Mouse (Mus musculus) limb, embryonic 15.5 days (tissue): ENCODE measurements around the gene Mipol1. TPM values are rescaled to one million over a fixed set of nuclear protein-coding genes. Genes with fewer than 3 reads are reported as not detected.

Source experiments
- ATAC-seq: fragments of 200-750 bp; cut with Nextera tagmentation; 2 replicates; pipeline ENCODE4 v1.8.0; 2017; ENCODE audit warnings: low read depth, moderate TSS enrichment; ENCODE audit not compliant: insufficient number of reproducible peaks, low FRiP score, low TSS enrichment
- H3K27ac ChIP-seq: fragments of 300-500 bp; sonication (generic); 2 replicates; pipeline ENCODE4 v1.5.1; 2015; ENCODE audit warnings: moderate library complexity, mild to moderate bottlenecking, inconsistent platforms
- H3K27me3 ChIP-seq: fragments of 300-500 bp; sonication (generic); 2 replicates; pipeline ENCODE4 v1.6.1; 2015; ENCODE audit warnings: inconsistent platforms
- H3K36me3 ChIP-seq: fragments of 300-500 bp; sonication (generic); 2 replicates; pipeline ENCODE4 v1.6.1; 2015; ENCODE audit warnings: inconsistent platforms
- H3K4me1 ChIP-seq: fragments of 300-500 bp; sonication (generic); 2 replicates; pipeline ENCODE4 v1.6.1; 2015; ENCODE audit warnings: inconsistent platforms
- H3K4me2 ChIP-seq: fragments of 300-500 bp; sonication (generic); 2 replicates; pipeline ENCODE4 v1.6.1; 2015; ENCODE audit warnings: mild to moderate bottlenecking, inconsistent platforms
- H3K4me3 ChIP-seq: fragments of 300-500 bp; sonication (generic); 2 replicates; pipeline ENCODE4 v1.5.1; 2015; ENCODE audit warnings: mild to moderate bottlenecking, inconsistent platforms
- H3K9ac ChIP-seq: fragments of 300-500 bp; sonication (generic); 2 replicates; pipeline ENCODE4 v1.6.1; 2015; ENCODE audit warnings: inconsistent platforms
- H3K9me3 ChIP-seq: fragments of 300-500 bp; sonication (generic); 2 replicates; pipeline ENCODE4 v1.6.1; 2016; ENCODE audit warnings: inconsistent platforms
- WGBS: fragments of 180-500 bp; shearing (Covaris S2); methylation state at CpG from one replicate; pipeline ENCODE4 v1.1.7; 2015; 5-methylcytosine and 5-hydroxymethylcytosine counted together
- polyA plus RNA-seq: library from polyadenylated mRNA; unstranded; fragments of >200 nt; fragmentation: Nextera tagmentation; extraction: Ambion mirVana; gene quantifications from 2 replicates; pipeline ENCODE4 v1.2.1, GENCODE M21; 2015

Mipol1 gene
- polyA plus RNA-seq, 1 experiment from 2014 or later, result 9.1 TPM

DNA sequence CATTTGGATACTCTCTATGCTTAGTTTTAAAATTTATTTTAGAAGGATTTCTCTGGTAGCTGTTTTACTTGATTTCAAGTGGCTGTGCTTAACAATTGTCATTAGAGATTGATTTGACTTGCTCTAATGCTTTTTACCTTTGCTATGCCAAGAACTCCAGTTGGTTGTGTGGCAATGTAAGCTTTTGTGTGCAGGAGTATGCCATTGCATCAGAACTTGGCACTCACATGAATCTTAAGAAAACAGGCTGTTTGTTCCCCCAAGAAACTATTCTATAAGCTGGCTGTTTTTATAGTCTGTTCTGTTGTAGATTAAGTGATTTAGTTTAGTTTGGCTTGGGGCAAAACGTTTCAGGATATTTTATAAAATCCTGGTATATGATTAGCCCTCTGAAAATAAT lies 45.2 kb downstream of the Mipol1 start:
- ATAC-seq, result no peak
- Histone ChIP-seq H3K4me1 (no peaks in the 10 kb centered on the region), H3K9me3 (no peaks in the 10 kb centered on the region), H3K9ac (no peak overlapping the region), H3K36me3 (no peaks in the 10 kb centered on the region), H3K4me2 (no peak overlapping the region), H3K4me3 (no peak overlapping the region), H3K27ac (no peak overlapping the region), H3K27me3 (no peaks in the 10 kb centered on the region)
- 14% methylated on average over 1 of the region's 1 CpGs for WGBS

DNA sequence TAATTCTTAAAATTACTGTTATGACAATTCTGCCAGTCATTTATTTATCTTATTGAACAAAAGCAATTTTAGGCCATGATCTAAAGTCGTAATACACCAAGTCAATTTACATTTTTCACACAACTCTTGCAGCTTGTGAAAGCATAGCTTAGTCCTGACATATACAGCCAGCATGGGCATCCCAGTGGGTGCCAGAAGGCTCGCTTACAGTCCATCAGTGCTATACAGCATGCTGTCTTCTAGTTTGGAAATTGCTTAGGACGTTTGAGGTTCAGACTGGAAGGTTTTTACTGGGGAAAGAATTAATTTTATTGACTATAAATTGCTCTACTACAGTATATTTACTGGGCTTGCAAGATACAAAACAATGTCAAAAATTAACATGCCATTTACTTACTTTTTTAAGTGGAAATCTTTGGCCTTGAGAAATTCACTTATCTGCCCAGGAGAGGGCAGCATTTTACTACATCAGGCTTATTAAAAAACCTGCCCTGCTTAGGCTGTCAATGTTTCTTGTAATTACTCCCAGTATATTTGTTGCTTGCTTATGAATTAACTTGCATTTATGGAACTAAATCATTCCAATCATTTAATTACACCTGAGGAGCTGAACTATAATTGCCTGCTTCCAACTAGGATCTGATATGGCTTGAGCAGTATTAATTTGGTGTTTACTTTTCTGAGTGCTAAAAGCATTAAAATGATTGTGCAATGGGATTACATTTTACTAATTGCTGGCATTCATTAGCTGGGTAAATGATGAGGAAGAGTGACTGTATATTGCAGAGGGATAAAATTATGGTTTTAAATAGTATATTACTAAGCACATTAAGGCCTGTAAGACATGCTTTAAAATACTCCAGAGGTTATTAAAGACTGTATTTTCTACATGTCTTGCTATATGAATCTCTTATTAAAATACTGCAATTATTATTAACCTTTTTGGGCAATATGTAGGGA lies 51.2 kb downstream of the Mipol1 start:
- H3K4me2 ChIP-seq, result no peak overlapping the region
- no peak overlapping the region for H3K4me3 ChIP-seq
- no peaks in the 10 kb centered on the region for H3K27me3 ChIP-seq
- no peak for ATAC-seq
- H3K9me3 ChIP-seq, result no peaks in the 10 kb centered on the region
- no peaks in the 10 kb centered on the region for H3K36me3 ChIP-seq
- H3K27ac ChIP-seq, result no peak overlapping the region
- 47% methylated on average over 3 of the region's 3 CpGs for WGBS
- no peaks in the 10 kb centered on the region for H3K4me1 ChIP-seq
- H3K9ac ChIP-seq, result no peak overlapping the region

DNA sequence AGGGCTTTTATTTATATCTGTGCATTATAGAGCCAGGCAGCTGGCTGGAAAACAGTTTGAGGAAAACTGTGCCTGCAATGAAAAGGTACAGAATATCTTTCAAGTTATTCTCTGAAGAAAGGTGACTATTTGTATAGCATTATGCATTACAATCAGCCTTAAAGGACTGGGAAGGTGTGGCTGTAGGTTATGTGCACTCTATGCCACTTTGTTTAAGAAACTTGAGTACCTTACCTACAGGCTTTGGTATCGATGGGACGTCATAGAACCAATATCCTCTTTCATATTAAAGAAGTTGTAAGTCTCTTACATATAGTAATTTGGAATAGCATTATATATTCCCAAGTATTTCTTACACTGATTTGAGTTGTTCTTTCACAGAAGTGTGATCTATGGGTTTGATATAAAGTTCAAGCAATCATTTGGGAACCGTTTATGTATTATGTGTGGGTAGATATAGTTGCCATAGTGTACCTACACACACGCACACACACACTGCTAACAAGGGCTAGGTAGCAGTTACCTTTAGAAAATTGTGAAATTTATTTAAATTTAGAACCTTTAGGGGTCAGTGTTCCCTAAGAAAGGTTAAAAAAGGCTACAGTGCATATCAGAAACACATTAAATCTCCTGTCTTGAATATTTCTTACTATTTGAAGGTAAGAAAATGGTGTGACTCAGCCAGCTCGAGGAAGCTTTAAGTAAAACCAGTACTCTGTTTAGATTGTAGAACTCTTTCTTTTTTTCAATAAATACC lies 55.3 kb downstream of the Mipol1 start:
- Histone ChIP-seq H3K4me1 (no peaks in the 10 kb centered on the region), H3K27me3 (no peaks in the 10 kb centered on the region), H3K27ac (no peak overlapping the region), H3K36me3 (no peaks in the 10 kb centered on the region), H3K4me2 (no peak overlapping the region), H3K9ac (no peak overlapping the region), H3K4me3 (no peak overlapping the region), H3K9me3 (no peaks in the 10 kb centered on the region)
- WGBS, result 77% methylated on average over 5 of the region's 5 CpGs
- no peak for ATAC-seq

DNA sequence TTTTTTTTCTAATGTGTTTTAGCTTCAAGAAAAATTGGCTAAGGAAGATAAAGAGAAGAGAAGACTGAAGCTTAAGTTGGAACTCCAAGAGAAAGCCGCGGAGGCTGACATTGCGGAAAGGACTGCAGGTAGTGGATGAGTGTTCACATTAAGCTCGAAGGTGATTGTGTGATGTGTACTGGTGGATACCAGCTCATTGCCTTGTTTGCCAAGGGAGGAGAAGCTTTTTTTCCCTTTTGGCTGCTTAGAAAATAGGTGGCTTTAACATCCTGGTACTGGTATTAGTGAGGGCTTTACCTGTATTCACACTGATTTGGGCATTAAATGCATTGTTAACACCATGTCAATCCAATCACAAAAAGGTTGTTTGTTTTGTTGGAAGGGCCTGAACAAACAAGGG lies 77.1 kb downstream of the Mipol1 start:
- H3K9me3 ChIP-seq, result no peaks in the 10 kb centered on the region
- H3K36me3 ChIP-seq, result no peaks in the 10 kb centered on the region
- H3K9ac ChIP-seq, result no peak overlapping the region
- H3K4me3 ChIP-seq, result no peak overlapping the region
- H3K4me2 ChIP-seq, result no peak overlapping the region
- H3K27ac ChIP-seq, result no peak overlapping the region
- H3K4me1 ChIP-seq, result no peaks in the 10 kb centered on the region
- WGBS, result 92% methylated on average over 4 of the region's 4 CpGs
- no peaks in the 10 kb centered on the region for H3K27me3 ChIP-seq
- ATAC-seq, result no peak

DNA sequence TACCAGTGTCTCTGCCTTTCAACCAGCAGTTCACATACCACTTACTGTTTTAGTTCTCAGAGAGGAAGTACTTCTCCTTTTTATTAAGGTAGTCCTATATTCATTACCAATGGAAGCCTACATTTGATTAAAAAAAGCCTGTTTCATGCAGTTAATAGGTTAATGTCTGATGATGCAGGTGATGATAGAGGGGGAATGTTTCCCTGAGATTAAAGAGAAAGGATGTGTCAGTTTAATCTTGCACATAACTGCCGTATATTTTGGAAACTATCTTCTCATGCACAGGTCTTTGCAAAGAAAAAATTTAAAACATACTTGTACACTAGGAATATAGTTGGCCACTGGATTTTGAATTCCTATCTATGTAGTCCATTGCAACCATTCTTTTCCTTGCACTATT lies 77.5 kb downstream of the Mipol1 start:
- Histone ChIP-seq H3K4me3 (no peak overlapping the region), H3K9ac (no peak overlapping the region), H3K36me3 (no peaks in the 10 kb centered on the region), H3K4me1 (no peaks in the 10 kb centered on the region), H3K9me3 (no peaks in the 10 kb centered on the region), H3K4me2 (no peak overlapping the region), H3K27me3 (no peaks in the 10 kb centered on the region), H3K27ac (no peak overlapping the region)
- no peak for ATAC-seq
- WGBS, result 84% methylated on average over 1 of the region's 1 CpGs

DNA sequence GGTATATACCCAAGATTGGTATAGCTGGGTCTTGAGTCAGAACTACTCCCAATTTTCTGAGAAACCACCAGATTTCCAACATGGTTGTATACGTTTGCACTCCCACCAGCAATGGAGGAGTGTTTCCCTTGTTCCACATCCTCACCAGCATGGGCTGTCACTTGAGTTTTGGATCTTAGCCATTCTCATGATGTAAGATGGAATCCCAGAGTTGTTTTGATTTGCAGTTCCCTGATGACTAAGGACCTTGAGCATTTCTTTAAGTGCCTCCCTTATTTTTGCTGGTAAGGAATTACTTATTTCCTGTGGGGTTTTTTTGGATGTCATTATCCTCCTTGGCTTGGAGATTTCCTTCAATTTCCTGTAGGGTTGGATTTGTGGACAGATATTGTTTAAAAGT lies 108.8 kb downstream of the Mipol1 start:
- Histone ChIP-seq H3K27ac (no peak overlapping the region), H3K4me3 (no peak overlapping the region), H3K9ac (no peak overlapping the region), H3K9me3 (no peaks in the 10 kb centered on the region), H3K4me2 (no peak overlapping the region), H3K36me3 (0 out of 2 replicates have a peak, but pooled peaks cover 4% of the 10 kb centered on the region), H3K4me1 (no peaks in the 10 kb centered on the region), H3K27me3 (no peaks in the 10 kb centered on the region)
- 83% methylated on average over 1 of the region's 1 CpGs for WGBS
- ATAC-seq, result no peak

DNA sequence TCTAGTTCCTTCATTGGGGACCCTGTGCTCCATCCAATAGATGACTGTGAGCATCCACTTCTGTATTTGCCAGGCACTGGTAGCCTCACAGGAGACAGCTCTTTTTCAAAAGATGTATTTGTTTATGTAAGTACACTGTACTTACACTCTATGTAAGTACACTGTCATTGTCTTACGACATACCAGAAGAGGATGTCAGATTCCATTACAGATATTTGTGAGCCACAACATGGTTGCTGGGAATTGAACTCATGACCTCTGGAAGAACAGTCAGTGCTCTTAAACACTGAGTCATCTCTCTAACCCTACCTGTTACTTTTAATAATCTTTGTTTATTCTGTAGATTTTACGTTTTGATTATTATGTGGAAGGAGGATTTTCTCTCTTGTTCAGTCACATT lies 109.9 kb downstream of the Mipol1 start:
- 85% methylated on average over 2 of the region's 2 CpGs for WGBS
- H3K4me3 ChIP-seq, result no peak overlapping the region

DNA sequence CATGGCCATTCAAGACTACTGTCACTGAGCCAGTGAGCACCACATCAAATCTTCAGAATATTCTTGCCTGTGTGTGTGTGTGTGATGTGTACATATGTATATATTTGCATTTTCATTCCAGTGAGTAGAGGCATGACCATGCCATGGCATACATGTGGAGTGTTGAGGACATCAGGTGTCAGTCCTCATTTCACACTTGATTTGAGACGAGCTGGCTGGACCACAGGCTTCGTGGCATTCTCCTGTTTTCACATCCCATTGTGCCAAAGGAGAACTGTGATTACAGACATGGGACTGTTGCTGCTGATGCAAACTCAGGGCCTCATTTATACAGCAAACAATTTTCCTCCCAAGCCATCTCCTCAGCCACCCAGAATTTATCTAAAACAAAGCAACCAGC lies 132.5 kb downstream of the Mipol1 start:
- H3K27me3 ChIP-seq, result no peaks in the 10 kb centered on the region

More for the DNA sequence above, 109.9 kb downstream of the Mipol1 start:
- Histone ChIP-seq H3K4me2 (no peak overlapping the region), H3K9me3 (no peaks in the 10 kb centered on the region), H3K36me3 (0 out of 2 replicates have a peak, but pooled peaks cover 4% of the 10 kb centered on the region), H3K9ac (no peak overlapping the region), H3K27ac (no peak overlapping the region), H3K27me3 (no peaks in the 10 kb centered on the region), H3K4me1 (no peaks in the 10 kb centered on the region)
- no peak for ATAC-seq

DNA sequence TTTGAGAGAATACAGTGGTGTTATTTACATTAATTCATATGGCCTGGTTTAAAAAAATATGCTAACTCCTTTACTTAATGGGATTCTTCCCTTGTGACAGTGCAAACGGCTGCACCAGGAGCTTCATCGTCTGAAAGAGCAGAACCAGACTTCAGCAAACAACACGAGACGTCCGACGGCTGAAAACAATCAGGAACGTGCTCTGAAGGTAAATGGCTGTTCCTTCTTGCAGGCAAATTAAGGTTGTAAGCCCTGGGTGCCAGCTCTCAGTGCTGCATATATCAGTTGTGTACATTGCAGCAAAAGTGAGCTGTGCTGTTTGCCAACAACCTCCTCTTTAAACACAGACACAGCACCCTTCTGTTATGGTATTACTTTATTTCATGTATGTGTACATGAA lies 133.8 kb downstream of the Mipol1 start:
- Histone ChIP-seq H3K4me1 (no peaks in the 10 kb centered on the region), H3K4me3 (no peak overlapping the region), H3K27me3 (no peaks in the 10 kb centered on the region), H3K9ac (no peak overlapping the region), H3K4me2 (no peak overlapping the region), H3K27ac (no peak overlapping the region), H3K9me3 (no peaks in the 10 kb centered on the region), H3K36me3 (no peaks in the 10 kb centered on the region)
- 72% methylated on average over 7 of the region's 7 CpGs for WGBS
- no peak for ATAC-seq

More for the DNA sequence above, 132.5 kb downstream of the Mipol1 start:
- Histone ChIP-seq H3K4me1 (no peaks in the 10 kb centered on the region), H3K4me3 (no peak overlapping the region), H3K27ac (no peak overlapping the region), H3K9ac (no peak overlapping the region), H3K9me3 (no peaks in the 10 kb centered on the region), H3K4me2 (no peak overlapping the region), H3K36me3 (no peaks in the 10 kb centered on the region)
- no peak for ATAC-seq
- 83% methylated on average over 2 of the region's 2 CpGs for WGBS

DNA sequence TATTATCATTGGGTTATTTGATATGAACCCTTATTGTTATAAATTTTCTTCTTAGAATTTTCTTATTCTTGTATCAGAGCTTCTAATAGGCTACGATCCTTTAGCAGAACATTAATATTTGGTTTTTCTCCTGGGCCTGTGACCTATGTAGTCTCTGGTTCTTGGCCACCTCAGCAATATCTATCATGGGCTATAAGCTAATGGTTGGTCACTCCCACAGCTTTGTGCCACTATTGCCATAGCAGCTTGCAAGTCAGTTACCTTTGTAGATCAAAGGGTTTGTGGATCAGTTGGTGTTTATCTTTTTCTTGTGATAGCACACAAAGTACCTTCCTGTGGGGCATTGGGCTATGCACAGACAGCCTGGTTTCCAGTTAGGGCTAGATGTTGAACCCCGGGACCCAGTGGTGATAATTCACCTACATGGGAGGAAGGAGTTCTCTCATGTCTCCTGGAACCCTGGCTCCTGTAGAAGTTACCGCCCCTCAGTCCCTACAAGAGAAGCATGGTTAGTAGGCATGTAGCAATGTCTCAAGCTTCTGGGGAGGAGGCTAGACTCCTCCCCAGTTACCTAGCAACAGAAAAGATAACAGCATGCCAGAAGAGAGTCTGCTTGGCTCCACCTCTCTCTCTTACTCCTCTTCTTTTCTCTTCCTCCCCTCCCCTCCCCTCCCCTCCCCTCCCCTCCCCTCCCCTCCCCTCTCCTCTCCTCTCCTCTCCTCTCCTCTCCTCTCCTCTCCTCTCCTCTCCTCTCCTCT lies 141.7 kb downstream of the Mipol1 start:
- Histone ChIP-seq H3K4me1 (no peaks in the 10 kb centered on the region), H3K9ac (no peak overlapping the region), H3K4me2 (no peak overlapping the region), H3K4me3 (no peak overlapping the region), H3K9me3 (no peaks in the 10 kb centered on the region), H3K36me3 (no peaks in the 10 kb centered on the region), H3K27ac (no peak overlapping the region), H3K27me3 (no peaks in the 10 kb centered on the region)
- WGBS, result 85% methylated on average over 3 of the region's 3 CpGs
- no peak for ATAC-seq

DNA sequence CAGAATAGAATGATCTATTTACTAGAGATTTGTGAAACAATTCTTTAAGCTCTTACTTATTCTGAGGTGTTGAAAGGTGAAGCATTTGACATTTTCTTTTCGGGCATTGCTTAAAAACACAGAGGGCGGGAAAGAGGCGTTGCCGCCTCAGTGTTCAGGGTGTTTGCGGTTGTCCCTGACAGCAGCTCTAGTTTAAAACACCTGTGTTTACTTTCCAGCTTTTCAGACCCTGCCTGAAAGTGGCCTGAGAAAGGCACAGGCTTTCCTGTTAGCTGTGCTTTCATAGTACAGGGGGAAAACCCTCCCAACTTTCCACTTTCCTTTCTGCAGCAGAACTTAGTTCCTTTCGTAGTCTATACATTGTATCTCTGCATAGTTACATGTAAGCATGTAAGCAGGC lies 152.6 kb downstream of the Mipol1 start:
- WGBS, result 29% methylated on average over 6 of the region's 6 CpGs

More for the DNA sequence above, 152.6 kb downstream of the Mipol1 start:
- Histone ChIP-seq H3K4me2 (no peak overlapping the region), H3K9me3 (no peaks in the 10 kb centered on the region), H3K4me1 (no peaks in the 10 kb centered on the region), H3K36me3 (no peaks in the 10 kb centered on the region), H3K27me3 (no peaks in the 10 kb centered on the region), H3K9ac (no peak overlapping the region), H3K27ac (no peak overlapping the region), H3K4me3 (no peak overlapping the region)
- no peak for ATAC-seq
